In the genomic region with DNA sequence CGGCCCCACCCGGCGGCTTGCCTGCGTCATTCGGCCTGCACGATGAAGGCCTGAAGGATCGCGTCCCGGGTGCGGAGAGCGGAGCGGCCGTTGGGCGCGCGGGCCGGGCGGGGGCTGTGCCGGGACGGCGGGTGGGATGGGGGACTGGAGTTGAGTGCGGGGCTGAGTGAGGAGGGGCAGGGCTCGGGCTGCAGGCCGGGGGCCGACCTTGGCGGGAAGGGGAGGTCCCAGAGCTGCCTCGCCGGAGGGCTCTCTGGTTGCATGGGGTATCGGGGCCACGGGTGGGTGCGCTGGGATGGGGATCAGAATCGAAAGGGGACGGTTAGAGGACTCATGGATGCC, we compare ENCODE assay signal across 8 mouse cellular contexts. TPM values are rescaled to one million over a fixed set of nuclear protein-coding genes. Genes with fewer than 3 reads are reported as not detected.
DNase-seq lines count a peak whose midpoint lies in the region; ATAC-seq and TF ChIP-seq lines count a peak whose summit lies in the region.

No protein-coding gene starts in this region.

- H3K4me2 ChIP-seq in limb, embryonic 13.5 days (replicated peaks), result peak overlapping the region; percentile 86
- H3K4me2 ChIP-seq in stomach, embryonic 15.5 days, result peak overlapping the region; percentile 70

- no peak for TF ChIP-seq POLR2A in spleen, adult 2 months (IDR thresholded peaks at IDR 0.05; ENCODE audit: low read depth, low read length)

- H3K36me3 ChIP-seq in erythroblast, embryonic 14.5 days (ENCODE audit: control insufficient read depth), result peaks cover 43% of the 10 kb centered on the region
- peaks cover 26% of the 10 kb centered on the region for H3K36me3 ChIP-seq in spleen, adult 2 months (ENCODE audit: control insufficient read depth, insufficient read depth, low read length)
- peaks cover 36% of the 10 kb centered on the region for H3K36me3 ChIP-seq in limb, embryonic 13.5 days
- peaks cover 28% of the 10 kb centered on the region for H3K36me3 ChIP-seq in stomach, embryonic 15.5 days

- H3K9ac ChIP-seq in limb, embryonic 13.5 days, result peak overlapping the region; percentile 95
- H3K9ac ChIP-seq in stomach, embryonic 15.5 days, result peak overlapping the region; percentile 98

- no peak for ATAC-seq in erythroblast, adult 5-6 weeks (replicated peaks; ENCODE audit: low FRiP score, poor library complexity, severe bottlenecking)
- peak; percentile 49 for ATAC-seq in limb, embryonic 13.5 days (ENCODE audit: low FRiP score, low read depth)
- peak; percentile 12; the same call in 1 of the 2 replicates for ATAC-seq in stomach, embryonic 15.5 days (ENCODE audit: insufficient read depth, low FRiP score, low read depth)
- no peak for ATAC-seq in granulocyte monocyte progenitor cell, adult 5-6 weeks (replicated peaks; ENCODE audit: poor library complexity, severe bottlenecking)

- H3K4me3 ChIP-seq in erythroblast, embryonic 14.5 days (replicated peaks), result peak overlapping the region; percentile 94
- H3K4me3 ChIP-seq in spleen, adult 2 months (ENCODE audit: extremely low read depth, insufficient read depth, insufficient read length), result peak overlapping the region; percentile 70
- H3K4me3 ChIP-seq in limb, embryonic 13.5 days, result peak overlapping the region; percentile 87
- H3K4me3 ChIP-seq in stomach, embryonic 15.5 days (replicated peaks), result peak overlapping the region; percentile 96

- peaks cover 66% of the 10 kb centered on the region for H3K4me1 ChIP-seq in erythroblast, embryonic 14.5 days (ENCODE audit: control insufficient read depth)
- H3K4me1 ChIP-seq in spleen, adult 2 months (ENCODE audit: control insufficient read depth, insufficient read depth, insufficient read length), result peaks cover 7% of the 10 kb centered on the region; the same call in 1 of the 2 replicates
- H3K4me1 ChIP-seq in limb, embryonic 13.5 days, result peaks cover 31% of the 10 kb centered on the region
- H3K4me1 ChIP-seq in stomach, embryonic 15.5 days, result peaks cover 33% of the 10 kb centered on the region

- H3K9me3 ChIP-seq in erythroblast, embryonic 14.5 days (ENCODE audit: control insufficient read depth, low read length), result peaks cover 18% of the 10 kb centered on the region
- no peaks in the 10 kb centered on the region for H3K9me3 ChIP-seq in limb, embryonic 13.5 days
- H3K9me3 ChIP-seq in stomach, embryonic 15.5 days, result no peaks in the 10 kb centered on the region

- DNase-seq in spleen, adult 2 months (ENCODE audit: low read depth in 1 of 2, low spot score in 2 of 2), result no peak
- no peak for DNase-seq in spleen, postnatal 36 days (ENCODE audit: low spot score in 2 of 2)
- no peak for DNase-seq in right cerebral cortex, adult 18-20 months

- TF ChIP-seq CTCF in spleen, adult 2 months (IDR thresholded peaks at IDR 0.05; ENCODE audit: extremely low read depth, insufficient read depth, insufficient read length, insufficient replicate concordance), result no peak

- H3K27ac ChIP-seq in spleen, adult 2 months (ENCODE audit: insufficient read depth, low read length), result peak overlapping the region; percentile 71
- peak overlapping the region; percentile 97 for H3K27ac ChIP-seq in limb, embryonic 13.5 days
- H3K27ac ChIP-seq in stomach, embryonic 15.5 days, result peak overlapping the region; percentile 97

- H3K27me3 ChIP-seq in erythroblast, embryonic 14.5 days (ENCODE audit: control insufficient read depth), result peaks cover 13% of the 10 kb centered on the region
- H3K27me3 ChIP-seq in spleen, adult 2 months (ENCODE audit: control insufficient read depth, insufficient read depth, low read length), result peaks cover 4% of the 10 kb centered on the region; the same call in 1 of the 2 replicates
- no peaks in the 10 kb centered on the region for H3K27me3 ChIP-seq in limb, embryonic 13.5 days
- no peaks in the 10 kb centered on the region for H3K27me3 ChIP-seq in stomach, embryonic 15.5 days (replicated peaks)

- 1% methylated on average over 33 of the region's 33 CpGs for WGBS in spleen, adult 2 months
- WGBS in limb, embryonic 13.5 days, result under 1% methylated on average over 33 of the region's 33 CpGs
- under 1% methylated on average over 33 of the region's 33 CpGs for WGBS in stomach, embryonic 15.5 days

RNA-seq across cellular contexts. Expression of a gene that starts 5.0 kb away (rescaled TPM):
- polyA plus RNA-seq in erythroblast, embryonic 14.5 days (2012), result 3.0 and 3.4 TPM in 2 replicates
- total RNA-seq in erythroblast, adult 5-6 weeks (2015; ENCODE audit: low replicate concordance), result 1.9 and 2.7 TPM in 2 replicates
- 2.0 and 2.1 TPM in 2 replicates for total RNA-seq in erythroblast, adult 5-6 weeks (2017; ENCODE audit: low replicate concordance)
- 23.7 and 34.7 TPM in 2 replicates for polyA plus RNA-seq in spleen, adult 2 months (2012; rRNA removed)
- 36.3 and 37.8 TPM in 2 replicates for polyA plus RNA-seq in limb, embryonic 13.5 days (2015; fragmentation: Nextera tagmentation; extraction: Ambion mirVana)
- 26.7 and 27.3 TPM in 2 replicates for polyA plus RNA-seq in stomach, embryonic 15.5 days (2015; fragmentation: Nextera tagmentation; extraction: Ambion mirVana)
- 6.7 and 13.2 TPM in 2 replicates for total RNA-seq in granulocyte monocyte progenitor cell, adult 5-6 weeks (2014; fragmentation: Nextera tagmentation)
- 5.6 and 6.5 TPM in 2 replicates for total RNA-seq in granulocyte monocyte progenitor cell, adult 5-6 weeks (2017)

RNA-seq across cellular contexts. Expression of a gene that starts 5.2 kb away (rescaled TPM):
- polyA plus RNA-seq in erythroblast, embryonic 14.5 days (2012), result 0.82 and 0.91 TPM in 2 replicates
- 4.0 and 8.1 TPM in 2 replicates for total RNA-seq in erythroblast, adult 5-6 weeks (2015; ENCODE audit: low replicate concordance)
- total RNA-seq in erythroblast, adult 5-6 weeks (2017; ENCODE audit: low replicate concordance), result 6.6 and 14.4 TPM in 2 replicates
- 10.2 and 12.9 TPM in 2 replicates for polyA plus RNA-seq in spleen, adult 2 months (2012; rRNA removed)
- 8.5 and 10.2 TPM in 2 replicates for polyA plus RNA-seq in limb, embryonic 13.5 days (2015; fragmentation: Nextera tagmentation; extraction: Ambion mirVana)
- 5.4 and 6.3 TPM in 2 replicates for polyA plus RNA-seq in stomach, embryonic 15.5 days (2015; fragmentation: Nextera tagmentation; extraction: Ambion mirVana)
- total RNA-seq in granulocyte monocyte progenitor cell, adult 5-6 weeks (2014; fragmentation: Nextera tagmentation), result 5.0 and 9.4 TPM in 2 replicates
- 0.72 and 1.8 TPM in 2 replicates for total RNA-seq in granulocyte monocyte progenitor cell, adult 5-6 weeks (2017)

Comparison
In these comparisons a context has a peak if more than half of its experiments do, and no peak if none do; other contexts are left out.
1. ATAC-seq: peak in limb, embryonic 13.5 days (single experiment) and stomach, embryonic 15.5 days (single experiment); none in erythroblast, adult 5-6 weeks (single experiment) and granulocyte monocyte progenitor cell, adult 5-6 weeks (single experiment).
2. Peak in every context shown above with its lines, with median percentiles within 50 percentile points of each other: H3K4me3 ChIP-seq and H3K27ac ChIP-seq.